Mouse (Mus musculus) lung, postnatal 0 days (tissue): Measurements from ENCODE around the gene Ccdc130.

Experiments used
- CTCF ChIP-seq: IDR thresholded peaks from 2 replicates; pipeline ENCODE4 v1.5.1; 2016; ENCODE audit warnings: antibody characterized with exemption, mild to moderate bottlenecking
- EP300 ChIP-seq: IDR thresholded peaks from 2 replicates; pipeline ENCODE4 v1.6.1; 2016; ENCODE audit warnings: antibody characterized with exemption, mild to moderate bottlenecking, control low read depth

DNA sequence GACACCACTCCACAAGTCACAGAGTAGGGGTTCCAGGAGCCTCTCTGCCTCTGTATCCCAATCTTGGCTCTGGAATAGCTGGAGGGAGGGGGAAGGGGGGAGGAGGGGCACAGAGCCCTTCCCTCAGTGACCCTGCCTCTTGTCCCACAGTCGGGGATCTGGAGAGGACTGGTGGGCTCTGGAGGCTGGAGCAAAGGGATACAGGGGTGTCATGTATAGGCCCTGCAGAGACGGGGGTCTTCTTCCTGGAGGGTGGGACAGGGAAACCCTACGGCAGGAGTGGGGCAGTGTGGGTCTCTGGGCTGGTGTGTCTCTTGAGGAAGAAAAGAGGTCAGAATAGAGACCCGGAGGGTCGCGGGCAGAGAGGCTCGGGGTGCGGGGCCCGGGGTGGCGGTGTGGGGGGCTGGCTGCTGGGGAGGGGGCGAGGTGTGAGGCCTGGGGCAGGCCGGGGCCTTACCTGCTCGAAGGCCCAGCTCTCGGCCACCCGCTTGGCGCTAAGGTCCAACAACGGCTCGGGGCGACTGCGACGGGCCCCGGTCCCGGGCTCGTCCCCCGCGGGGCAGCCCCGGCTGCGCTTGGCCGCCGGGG lies 33.7 kb downstream of the Ccdc130 start:
- no peak for TF ChIP-seq CTCF
- TF ChIP-seq EP300, result no peak
